Mouse (Mus musculus): ENCODE data around the gene Sprr2j-ps.

Sprr2j-ps gene

GRCm38 (mm10) chr3:92417782-92418181 is at the start of gene Sprr2j-ps:
Gene Sprr2j-ps, plus strand, starts transcription at chr3:92418082.
- no peak for DNase-seq (ENCODE audit: low read depth, low spot score)

- no peak for DNase-seq (ENCODE audit: low read depth, low spot score)
These were observed 44.3 kb upstream of the Sprr2j-ps start for GRCm38 (mm10) chr3:92373613-92374012.

- no peak for DNase-seq (ENCODE audit: low read depth, low spot score)
These were observed 32.5 kb upstream of the Sprr2j-ps start, which contains the start of gene Sprr2h for GRCm38 (mm10) chr3:92385385-92385784. Gene Sprr2h, plus strand, starts transcription at chr3:92385685.

- DNase-seq (ENCODE audit: low read depth, low spot score), result no peak
These were observed 23.6 kb upstream of the Sprr2j-ps start for GRCm38 (mm10) chr3:92394301-92394700.

GRCm38 (mm10) chr3:92407691-92408090 is 10.2 kb upstream of the Sprr2j-ps start, which contains the start of gene Sprr2i:
Gene Sprr2i, plus strand, starts transcription at chr3:92407991.
- no peak for DNase-seq (ENCODE audit: low read depth, low spot score)

- DNase-seq (ENCODE audit: low read depth, low spot score), result no peak
These were observed 11.4 kb downstream of the Sprr2j-ps start, which contains the start of gene Gm9774 for GRCm38 (mm10) chr3:92429323-92429722. Gene Gm9774, minus strand, starts transcription at chr3:92429423.

GRCm38 (mm10) chr3:92432282-92432681 is 14.4 kb downstream of the Sprr2j-ps start, which contains the start of gene Sprr2k:
Gene Sprr2k, plus strand, starts transcription at chr3:92432582.
- no peak for DNase-seq (ENCODE audit: low read depth, low spot score)

- DNase-seq (ENCODE audit: low read depth, low spot score), result no peak
These were observed 20.8 kb downstream of the Sprr2j-ps start, which contains the start of gene Sprr1b for GRCm38 (mm10) chr3:92438689-92439088. Gene Sprr1b, minus strand, starts transcription at chr3:92438789.

- DNase-seq (ENCODE audit: low read depth, low spot score), result no peak
These were observed 22.3 kb downstream of the Sprr2j-ps start for GRCm38 (mm10) chr3:92440177-92440576.

- no peak for DNase-seq (ENCODE audit: low read depth, low spot score)
These were observed 37.3 kb downstream of the Sprr2j-ps start for GRCm38 (mm10) chr3:92455151-92455550.

GRCm38 (mm10) chr3:92458620-92459019 is 40.7 kb downstream of the Sprr2j-ps start, which contains the start of gene Sprr3:
Gene Sprr3, minus strand, starts transcription at chr3:92458720.
- DNase-seq (ENCODE audit: low read depth, low spot score), result no peak

- DNase-seq (ENCODE audit: low read depth, low spot score), result no peak
These were observed 48.7 kb downstream of the Sprr2j-ps start for GRCm38 (mm10) chr3:92466576-92466975.

- DNase-seq (ENCODE audit: low read depth, low spot score), result no peak
These were observed 49.5 kb downstream of the Sprr2j-ps start for GRCm38 (mm10) chr3:92467424-92467823.

Measured in skeletal muscle tissue, adult 2 months (tissue).